7 mouse cellular contexts compared by ENCODE assay signal in genomic region chr3:108466425-108466824, GRCm38 (mm10). TPM values are rescaled to one million over a fixed set of nuclear protein-coding genes. Genes with fewer than 3 reads are reported as not detected.
DNase-seq lines count a peak whose midpoint lies in the region; ATAC-seq lines count a peak whose summit lies in the region.

No protein-coding gene starts in this region.

- H3K4me1 ChIP-seq in kidney, embryonic 14.5 days (ENCODE audit: control insufficient read depth, insufficient read depth, low read length) = no peaks in the 10 kb centered on the region

- H3K4me3 ChIP-seq in kidney, embryonic 14.5 days (ENCODE audit: low read length) = no peak overlapping the region

- H3K9me3 ChIP-seq in kidney, embryonic 14.5 days (ENCODE audit: control insufficient read depth, low read length) = no peaks in the 10 kb centered on the region

- 87% methylated on average over 6 of the region's 6 CpGs for WGBS in kidney, embryonic 14.5 days

- H3K27me3 ChIP-seq in kidney, embryonic 14.5 days (ENCODE audit: control insufficient read depth, insufficient read depth, low read length) = no peaks in the 10 kb centered on the region

- H3K4me2 ChIP-seq in kidney, embryonic 14.5 days (replicated peaks; ENCODE audit: low read depth, low read length) = no peak overlapping the region

- H3K27ac ChIP-seq in kidney, embryonic 14.5 days (ENCODE audit: low read depth, low read length) = no peak overlapping the region

- DNase-seq in kidney, adult 11 months = peak; percentile 47
- DNase-seq in MN1 (ENCODE audit: low spot score) = peak; percentile 36
- peak; percentile 32 for DNase-seq in c-Kit-positive CD71-positive TER-119-negative erythroid progenitor cells, embryonic 14.5 days (ENCODE audit: low read depth)
- DNase-seq in kidney, postnatal 14 days = peak; percentile 63
- peak; percentile 19 to 50 for DNase-seq in natural killer cell, adult 2 months (ENCODE audit: low spot score in 2 of 2)
- DNase-seq in thymus, postnatal 36 days = peak; percentile 49 to 57

- no peak overlapping the region for H3K9ac ChIP-seq in kidney, embryonic 14.5 days (ENCODE audit: low read depth, low read length)

- no peak for ATAC-seq in kidney, embryonic 14.5 days (ENCODE audit: low FRiP score, low TSS enrichment)

- no peaks in the 10 kb centered on the region for H3K36me3 ChIP-seq in kidney, embryonic 14.5 days (ENCODE audit: control insufficient read depth, insufficient read depth, low read length)

RNA-seq across cellular contexts. Expression of gene Sars, which starts 21.4 kb away (rescaled TPM):
- 106 and 120 TPM in 2 replicates for polyA plus RNA-seq in kidney, embryonic 14.5 days (2014; fragmentation: Nextera tagmentation; extraction: Ambion mirVana)

RNA-seq across cellular contexts. Expression of gene Celsr2, which starts 51.1 kb away (rescaled TPM):
- 22.1 and 27.9 TPM in 2 replicates for polyA plus RNA-seq in kidney, embryonic 14.5 days (2014; fragmentation: Nextera tagmentation; extraction: Ambion mirVana)
